Mouse (Mus musculus): ENCODE results near the gene Slc51b. TPM values are rescaled to one million over a fixed set of nuclear protein-coding genes. Genes with fewer than 3 reads are reported as not detected.

The Slc51b gene
- polyA plus RNA-seq, 1 experiment: not detected

- H3K27me3 ChIP-seq (ENCODE audit: control insufficient read depth, insufficient read depth, low read length, poor library complexity, severe bottlenecking): no peaks in the 10 kb centered on the region
- no peaks in the 10 kb centered on the region for H3K9me3 ChIP-seq (replicated peaks; ENCODE audit: control insufficient read depth, insufficient read depth, low read length, poor library complexity, severe bottlenecking)
- H3K9ac ChIP-seq (ENCODE audit: low read depth, poor library complexity, severe bottlenecking): no peak overlapping the region
These were observed 1.6 kb upstream of the Slc51b start for GRCm38 (mm10) chr9:65424393-65424792.

GRCm38 (mm10) chr9:65419633-65420032, 3.1 kb downstream of the Slc51b start:
- no peaks in the 10 kb centered on the region for H3K36me3 ChIP-seq (ENCODE audit: control insufficient read depth, insufficient read depth, low read length, poor library complexity, severe bottlenecking)
- no peak overlapping the region for H3K27ac ChIP-seq (ENCODE audit: insufficient read depth, low read length)
- no peak overlapping the region for H3K4me3 ChIP-seq (ENCODE audit: low read depth, low read length)
- no peak for TF ChIP-seq POLR2A (IDR thresholded peaks at IDR 0.05; ENCODE audit: insufficient read depth, low read length)
- TF ChIP-seq CTCF (IDR thresholded peaks at IDR 0.05; ENCODE audit: low read depth, low read length): peak; percentile 29
- no peaks in the 10 kb centered on the region for H3K27me3 ChIP-seq (ENCODE audit: control insufficient read depth, insufficient read depth, low read length, poor library complexity, severe bottlenecking)
- no peak overlapping the region for H3K9ac ChIP-seq (ENCODE audit: low read depth, poor library complexity, severe bottlenecking)
- peaks cover 4% of the 10 kb centered on the region for H3K4me1 ChIP-seq (ENCODE audit: control insufficient read depth, insufficient read depth, low read length)
- H3K9me3 ChIP-seq (replicated peaks; ENCODE audit: control insufficient read depth, insufficient read depth, low read length, poor library complexity, severe bottlenecking): no peaks in the 10 kb centered on the region

More at GRCm38 (mm10) chr9:65424393-65424792, 1.6 kb upstream of the Slc51b start:
- H3K36me3 ChIP-seq (ENCODE audit: control insufficient read depth, insufficient read depth, low read length, poor library complexity, severe bottlenecking): no peaks in the 10 kb centered on the region
- no peak for TF ChIP-seq EP300 (IDR thresholded peaks at IDR 0.05; ENCODE audit: insufficient read depth, low read depth, low read length)
- TF ChIP-seq POLR2A (IDR thresholded peaks at IDR 0.05; ENCODE audit: insufficient read depth, low read length): no peak
- TF ChIP-seq CTCF (IDR thresholded peaks at IDR 0.05; ENCODE audit: low read depth, low read length): no peak
- no peak overlapping the region for H3K27ac ChIP-seq (ENCODE audit: insufficient read depth, low read length)
- H3K4me1 ChIP-seq (ENCODE audit: control insufficient read depth, insufficient read depth, low read length): peaks cover 4% of the 10 kb centered on the region
- H3K4me3 ChIP-seq (ENCODE audit: low read depth, low read length): no peak overlapping the region

GRCm38 (mm10) chr9:65417738-65418137, 5.0 kb downstream of the Slc51b start:
- Histone ChIP-seq H3K27ac (ENCODE audit: insufficient read depth, low read length) (no peak overlapping the region), H3K9me3 (replicated peaks; ENCODE audit: control insufficient read depth, insufficient read depth, low read length, poor library complexity, severe bottlenecking) (no peaks in the 10 kb centered on the region), H3K27me3 (ENCODE audit: control insufficient read depth, insufficient read depth, low read length, poor library complexity, severe bottlenecking) (no peaks in the 10 kb centered on the region), H3K36me3 (ENCODE audit: control insufficient read depth, insufficient read depth, low read length, poor library complexity, severe bottlenecking) (no peaks in the 10 kb centered on the region), H3K9ac (ENCODE audit: low read depth, poor library complexity, severe bottlenecking) (no peak overlapping the region), H3K4me3 (ENCODE audit: low read depth, low read length) (no peak overlapping the region), H3K4me1 (ENCODE audit: control insufficient read depth, insufficient read depth, low read length) (no peaks in the 10 kb centered on the region)
- TF ChIP-seq POLR2A (IDR thresholded peaks at IDR 0.05; ENCODE audit: insufficient read depth, low read length): no peak
- no peak for TF ChIP-seq EP300 (IDR thresholded peaks at IDR 0.05; ENCODE audit: insufficient read depth, low read depth, low read length)
- TF ChIP-seq CTCF (IDR thresholded peaks at IDR 0.05; ENCODE audit: low read depth, low read length): no peak

GRCm38 (mm10) chr9:65411326-65411725, 11.4 kb downstream of the Slc51b start:
- H3K4me3 ChIP-seq (ENCODE audit: low read depth, low read length): no peak overlapping the region
- TF ChIP-seq CTCF (IDR thresholded peaks at IDR 0.05; ENCODE audit: low read depth, low read length): no peak
- TF ChIP-seq EP300 (IDR thresholded peaks at IDR 0.05; ENCODE audit: insufficient read depth, low read depth, low read length): no peak
- no peak for TF ChIP-seq POLR2A (IDR thresholded peaks at IDR 0.05; ENCODE audit: insufficient read depth, low read length)
- no peaks in the 10 kb centered on the region for H3K4me1 ChIP-seq (ENCODE audit: control insufficient read depth, insufficient read depth, low read length)
- no peak overlapping the region for H3K27ac ChIP-seq (ENCODE audit: insufficient read depth, low read length)
- no peaks in the 10 kb centered on the region for H3K9me3 ChIP-seq (replicated peaks; ENCODE audit: control insufficient read depth, insufficient read depth, low read length, poor library complexity, severe bottlenecking)
- no peaks in the 10 kb centered on the region for H3K36me3 ChIP-seq (ENCODE audit: control insufficient read depth, insufficient read depth, low read length, poor library complexity, severe bottlenecking)
- no peaks in the 10 kb centered on the region for H3K27me3 ChIP-seq (ENCODE audit: control insufficient read depth, insufficient read depth, low read length, poor library complexity, severe bottlenecking)
- H3K9ac ChIP-seq (ENCODE audit: low read depth, poor library complexity, severe bottlenecking): no peak overlapping the region

- H3K9me3 ChIP-seq (replicated peaks; ENCODE audit: control insufficient read depth, insufficient read depth, low read length, poor library complexity, severe bottlenecking): no peaks in the 10 kb centered on the region
- no peaks in the 10 kb centered on the region for H3K4me1 ChIP-seq (ENCODE audit: control insufficient read depth, insufficient read depth, low read length)
- no peaks in the 10 kb centered on the region for H3K27me3 ChIP-seq (ENCODE audit: control insufficient read depth, insufficient read depth, low read length, poor library complexity, severe bottlenecking)
- H3K4me3 ChIP-seq (ENCODE audit: low read depth, low read length): no peak overlapping the region
- TF ChIP-seq CTCF (IDR thresholded peaks at IDR 0.05; ENCODE audit: low read depth, low read length) (no peak), POLR2A (IDR thresholded peaks at IDR 0.05; ENCODE audit: insufficient read depth, low read length) (no peak), EP300 (IDR thresholded peaks at IDR 0.05; ENCODE audit: insufficient read depth, low read depth, low read length) (no peak)
- no peak overlapping the region for H3K9ac ChIP-seq (ENCODE audit: low read depth, poor library complexity, severe bottlenecking)
- no peak overlapping the region for H3K27ac ChIP-seq (ENCODE audit: insufficient read depth, low read length)
- H3K36me3 ChIP-seq (ENCODE audit: control insufficient read depth, insufficient read depth, low read length, poor library complexity, severe bottlenecking): no peaks in the 10 kb centered on the region
These were observed 12.4 kb downstream of the Slc51b start for GRCm38 (mm10) chr9:65410378-65410777.

- Histone ChIP-seq H3K36me3 (ENCODE audit: control insufficient read depth, insufficient read depth, low read length, poor library complexity, severe bottlenecking) (no peaks in the 10 kb centered on the region), H3K9me3 (replicated peaks; ENCODE audit: control insufficient read depth, insufficient read depth, low read length, poor library complexity, severe bottlenecking) (no peaks in the 10 kb centered on the region), H3K4me1 (ENCODE audit: control insufficient read depth, insufficient read depth, low read length) (no peaks in the 10 kb centered on the region), H3K27me3 (ENCODE audit: control insufficient read depth, insufficient read depth, low read length, poor library complexity, severe bottlenecking) (no peaks in the 10 kb centered on the region), H3K9ac (ENCODE audit: low read depth, poor library complexity, severe bottlenecking) (no peak overlapping the region), H3K27ac (ENCODE audit: insufficient read depth, low read length) (no peak overlapping the region), H3K4me3 (ENCODE audit: low read depth, low read length) (no peak overlapping the region)
- TF ChIP-seq CTCF (IDR thresholded peaks at IDR 0.05; ENCODE audit: low read depth, low read length) (no peak), EP300 (IDR thresholded peaks at IDR 0.05; ENCODE audit: insufficient read depth, low read depth, low read length) (no peak), POLR2A (IDR thresholded peaks at IDR 0.05; ENCODE audit: insufficient read depth, low read length) (no peak)
These were observed 13.9 kb downstream of the Slc51b start for GRCm38 (mm10) chr9:65408871-65409295.
